Mouse (Mus musculus) G1E-ER4 (cell line): ENCODE results near the gene Il1b. TPM values are rescaled to one million over a fixed set of nuclear protein-coding genes. Genes with fewer than 3 reads are reported as not detected.

ENCODE experiments used
- GATA1 ChIP-seq: IDR thresholded peaks from one replicate; pipeline ENCODE4 v1.8.0; 2012; ENCODE audit warnings: low read length, inconsistent platforms
- polyA plus RNA-seq: library from polyadenylated mRNA; stranded (reverse); fragments of >175 nt; gene quantifications from 2 replicates; pipeline ENCODE4 v1.2.3, GENCODE M21; 2012

Il1b gene
- polyA plus RNA-seq, 1 experiment = 0.04 TPM

- no peak for TF ChIP-seq GATA1
Measured at GRCm38 (mm10) chr2:129322117-129322635, 48.8 kb downstream of the Il1b start.

- TF ChIP-seq GATA1 = no peak
Measured at GRCm38 (mm10) chr2:129320033-129320605, 50.8 kb downstream of the Il1b start.

GRCm38 (mm10) chr2:129315831-129316230, 55.1 kb downstream of the Il1b start:
- no peak for TF ChIP-seq GATA1

- no peak for TF ChIP-seq GATA1
Measured at GRCm38 (mm10) chr2:129314880-129315279, 56.1 kb downstream of the Il1b start.

Other genes starting within 250 kb of the Il1b start
- gene Chchd5, start 241.4 kb downstream of the Il1b start, polyA plus RNA-seq = 2.6 and 44.6 TPM in 2 replicates
- 51.8 and 57.4 TPM in 2 replicates for gene Slc20a1, start 172.4 kb downstream of the Il1b start, polyA plus RNA-seq
- gene Ckap2l, start 73.9 kb downstream of the Il1b start, polyA plus RNA-seq = 39.1 and 55.6 TPM in 2 replicates
- not detected in 2 replicates for gene Il1a, start 61.2 kb downstream of the Il1b start, polyA plus RNA-seq
- not detected in 2 replicates for gene F830045P16Rik, start 165.5 kb upstream of the Il1b start, polyA plus RNA-seq
- not detected in 2 replicates for gene Sirpa, start 221.7 kb upstream of the Il1b start, polyA plus RNA-seq